Mouse (Mus musculus) right cerebral cortex, adult 2 months (tissue): ENCODE results near the gene Gm9837.

Experiments
- DNase-seq, 2 experiments: peaks; one replicate each; pipeline ENCODE4 v3.0.0; 2021 to 2022; ENCODE audit warnings: low spot score in 2 of 2

Gene Gm9837

DNA sequence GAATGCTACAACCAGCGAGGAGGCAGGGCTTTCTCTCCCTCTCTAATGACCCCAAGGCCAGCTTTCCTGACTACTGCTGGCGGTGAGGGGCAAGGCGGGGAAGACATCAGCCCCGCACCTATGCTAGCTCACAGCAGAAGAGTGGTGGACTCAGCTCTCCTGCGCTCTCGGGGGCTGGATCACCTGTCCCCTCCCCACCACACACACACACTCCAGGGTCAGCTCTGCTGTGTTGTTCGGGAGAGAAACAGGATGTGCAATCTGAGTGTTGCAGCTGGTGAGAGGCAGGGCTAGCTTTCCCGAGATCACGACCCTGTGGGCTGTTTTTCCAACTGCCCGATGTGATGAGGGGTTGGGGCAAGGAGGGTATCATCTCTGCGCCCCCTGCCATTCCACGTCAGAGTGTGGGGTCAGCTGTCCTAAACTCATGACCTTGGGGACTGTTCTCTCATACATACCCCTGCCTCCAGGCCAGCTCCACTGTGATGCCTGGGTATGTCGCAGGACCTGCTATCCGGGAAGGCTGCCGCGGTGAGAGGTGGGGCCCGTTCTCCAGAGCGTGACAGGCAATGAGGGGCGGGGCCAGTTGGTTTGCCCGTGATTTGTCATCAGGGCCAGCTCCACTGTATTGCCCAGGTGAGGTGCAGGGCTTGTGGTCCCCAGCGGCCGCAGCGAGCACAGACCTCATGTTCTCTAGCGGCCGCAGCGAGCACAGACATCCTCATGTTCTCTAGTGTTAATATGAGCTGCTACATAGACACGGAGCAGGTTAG is 16.7 kb upstream of the Gm9837 start:
- peak in 1 of 2 experiments; percentile 48 for DNase-seq

DNA sequence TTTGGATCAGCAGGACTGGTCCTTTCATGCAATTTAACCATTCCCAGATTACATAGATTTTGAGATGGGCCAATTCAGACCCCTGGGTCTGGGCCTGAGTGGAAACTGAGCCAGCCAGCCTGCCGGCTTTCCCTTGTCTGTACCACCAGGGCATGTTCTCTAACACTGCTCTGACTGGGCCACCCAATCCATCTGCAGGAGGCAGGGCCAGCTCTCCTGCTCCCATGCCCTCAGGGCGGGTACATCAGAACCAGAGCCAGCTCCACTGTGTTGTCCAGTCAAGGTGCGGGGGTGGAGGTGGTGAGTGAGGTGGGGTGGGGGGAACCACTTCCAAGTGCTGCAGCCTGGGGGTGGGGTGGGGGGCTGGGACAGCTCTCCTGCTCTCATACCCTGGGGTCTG is 16.1 kb upstream of the Gm9837 start:
- DNase-seq: no peak

DNA sequence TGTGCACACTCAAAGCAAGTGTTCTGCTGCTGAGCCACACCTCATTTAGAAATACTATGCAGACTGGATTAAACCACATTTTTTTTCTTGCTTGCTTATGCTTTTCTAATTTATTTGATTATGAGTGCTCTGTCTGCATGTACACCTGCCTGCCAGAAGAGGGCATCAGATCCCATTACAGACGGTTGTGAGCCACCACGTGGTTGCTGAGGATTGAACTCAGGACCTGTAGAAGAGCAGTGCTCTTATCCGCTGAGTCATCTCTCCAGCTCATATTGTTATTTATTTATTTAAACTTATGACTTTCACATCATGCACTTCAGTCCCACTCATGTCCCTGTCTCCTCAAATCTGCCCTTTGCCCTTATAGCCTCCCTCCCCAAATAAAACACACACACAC is 15.4 kb upstream of the Gm9837 start:
- DNase-seq: no peak

DNA sequence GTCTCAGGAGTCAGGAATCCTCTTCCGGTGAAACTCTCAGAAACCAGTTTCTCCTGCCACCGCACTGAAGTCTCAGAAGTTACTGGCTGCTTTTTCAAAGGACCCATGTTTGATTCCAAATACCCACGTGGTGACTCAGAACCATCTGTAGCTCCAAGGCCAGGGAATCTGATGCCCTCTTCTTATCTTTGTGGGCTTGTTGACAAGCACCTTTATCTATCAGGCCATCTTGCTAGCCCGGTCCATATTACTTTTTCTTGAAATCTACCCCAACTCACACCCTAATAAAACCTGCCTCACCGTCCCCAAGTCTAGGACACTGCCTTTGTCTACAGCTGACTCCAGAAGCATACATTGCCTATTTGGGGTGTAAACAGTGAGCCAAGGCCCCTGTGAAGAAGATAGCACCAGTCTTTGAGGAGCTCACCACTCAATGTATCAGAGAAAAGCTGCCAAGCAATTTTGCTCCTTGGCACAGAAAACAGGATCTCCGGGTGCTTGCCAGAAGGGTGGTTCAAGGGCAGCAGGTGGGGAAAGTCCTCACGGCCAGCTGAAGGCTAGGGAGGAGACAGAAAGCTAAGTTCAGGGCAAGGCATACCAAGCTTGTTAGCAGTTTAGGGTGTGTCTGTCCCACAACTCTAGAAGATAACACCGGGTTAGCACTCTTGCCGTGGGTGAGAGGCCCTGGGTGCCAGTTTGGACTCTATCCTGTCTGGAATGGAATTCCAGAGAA is 13.0 kb upstream of the Gm9837 start:
- DNase-seq: no peak

DNA sequence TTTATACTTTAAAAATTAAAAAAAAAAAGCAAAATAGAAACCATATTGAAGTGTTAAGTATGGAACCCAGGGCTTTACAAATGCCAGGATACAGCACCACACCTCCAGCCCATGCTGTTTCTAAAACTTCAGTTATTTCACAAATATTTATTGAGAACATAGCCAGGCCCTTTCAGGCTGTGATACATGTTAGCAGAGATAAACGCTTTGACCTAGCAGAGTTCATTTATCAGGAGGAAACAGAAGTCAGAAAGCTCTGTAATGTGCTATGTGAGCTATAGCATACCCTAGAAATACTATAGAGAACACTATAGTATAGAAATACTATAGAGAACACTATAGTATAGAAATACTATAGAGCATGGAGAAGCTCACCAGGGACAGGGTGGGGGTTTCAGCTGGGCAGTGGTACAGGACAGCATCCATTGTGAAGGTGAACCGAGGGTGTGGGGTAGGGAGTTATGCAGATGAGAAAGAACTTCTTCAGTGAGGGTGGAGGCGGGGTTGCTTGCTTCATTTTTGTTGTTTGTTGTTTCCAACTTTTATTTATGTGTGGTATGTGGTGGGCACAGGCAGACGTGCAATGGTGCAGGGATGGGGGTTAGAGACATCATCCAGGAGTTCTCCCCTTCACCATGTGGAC is 10.9 kb upstream of the Gm9837 start:
- no peak for DNase-seq

DNA sequence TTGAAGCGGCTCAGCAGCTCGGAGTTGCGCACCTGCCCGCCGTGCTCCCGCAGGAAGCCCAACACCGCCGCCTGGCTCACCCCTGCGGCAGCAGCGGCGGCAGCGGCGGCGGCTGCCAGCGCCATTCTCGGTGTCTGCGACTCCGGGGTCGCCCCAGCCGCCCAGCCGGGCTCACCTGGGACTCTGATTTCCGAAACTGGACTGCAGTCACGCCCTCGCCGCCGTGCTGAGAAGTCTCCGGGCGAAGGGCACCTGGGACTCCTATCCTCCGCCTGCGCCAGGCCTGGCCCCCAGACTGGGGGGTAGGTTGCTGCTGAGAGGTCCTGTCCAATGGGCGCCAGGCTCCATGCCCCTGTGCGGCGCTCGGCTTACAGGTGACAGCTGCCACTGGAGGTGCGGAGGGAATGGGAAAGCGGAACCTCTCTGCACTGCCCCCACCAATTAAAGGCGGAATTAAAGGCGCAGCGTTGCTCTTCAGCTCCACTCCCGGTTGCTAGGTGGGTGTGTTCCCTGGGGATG is 9.6 kb upstream of the Gm9837 start, which contains the start of the genes Gm9945 and Sowaha:
TSS of gene Gm9945 (plus strand) at position 384 of the 519 bp plus-strand sequence.
TSS of gene Sowaha (minus strand) at position 492 of the 519 bp plus-strand sequence.
- DNase-seq: peak; percentile 79 to 80

DNA sequence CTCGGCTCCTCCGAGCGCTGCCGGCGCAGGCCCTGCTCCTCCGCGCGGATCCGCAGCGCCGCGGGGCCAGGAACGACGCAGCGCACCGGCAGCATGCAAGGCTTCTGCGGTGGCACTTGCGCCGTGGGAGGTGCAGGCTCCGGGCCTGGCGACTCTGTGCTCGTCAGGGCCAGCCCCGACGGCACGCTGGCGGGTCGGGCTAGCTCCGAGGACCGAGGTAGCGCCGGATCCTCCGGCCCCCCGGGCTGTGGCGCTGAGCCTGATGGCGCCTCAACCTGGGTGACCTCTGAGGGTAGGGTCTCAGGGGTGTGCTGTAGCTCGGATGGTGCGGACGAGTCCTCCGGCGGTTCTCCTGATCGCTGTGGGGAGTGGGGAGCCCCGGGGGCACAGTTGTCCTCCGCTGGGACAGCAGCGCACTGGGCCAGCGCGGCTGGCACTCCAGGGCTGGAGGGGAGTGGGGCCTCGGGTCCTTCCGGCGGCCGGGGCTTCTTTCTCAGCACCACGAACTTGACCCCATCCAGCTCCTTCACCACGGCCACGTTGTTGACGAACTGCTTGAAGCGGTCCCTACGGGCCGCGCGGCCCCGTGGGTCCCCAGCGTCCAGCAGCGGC is 9.0 kb upstream of the Gm9837 start:
- peak; percentile 41 to 57 for DNase-seq

DNA sequence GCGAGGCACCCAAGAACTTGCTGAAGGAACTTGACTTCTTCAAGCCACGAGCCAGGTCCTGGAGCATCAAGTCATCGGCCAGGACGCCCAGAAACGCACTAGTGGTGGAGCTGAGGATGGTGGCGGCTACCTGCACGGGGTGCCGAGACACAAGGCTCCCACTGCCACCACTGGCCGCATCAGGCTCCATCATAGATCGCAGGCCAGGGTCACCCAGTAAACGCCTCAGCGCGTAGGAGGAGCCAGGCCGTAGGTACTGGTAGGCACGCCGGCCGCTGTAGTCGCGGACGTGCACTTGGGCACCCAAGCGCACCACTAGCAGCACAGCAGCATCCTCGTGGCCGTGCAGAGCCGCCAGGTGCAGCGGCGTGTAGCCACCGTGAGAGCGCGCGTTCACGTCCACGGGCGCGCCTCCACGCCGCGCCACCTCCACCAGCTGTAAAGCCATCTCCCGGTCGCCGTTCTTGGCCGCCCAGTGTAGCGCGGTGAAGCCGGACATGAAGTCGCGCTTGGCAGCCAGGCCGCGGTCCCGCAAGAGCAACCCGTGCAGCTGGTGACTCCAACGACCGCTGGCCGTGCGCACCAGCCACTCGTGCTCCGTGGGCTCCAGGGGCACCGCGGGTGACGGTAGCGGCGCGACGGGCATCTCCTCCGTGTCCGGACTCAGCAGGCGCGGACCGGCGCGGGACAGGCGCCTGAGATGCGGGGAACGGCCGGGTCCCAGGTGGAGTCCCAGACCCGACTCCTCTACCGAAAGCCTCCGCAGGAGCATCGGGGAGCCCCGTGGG is 8.3 kb upstream of the Gm9837 start:
- DNase-seq: peak; percentile 37 to 53

DNA sequence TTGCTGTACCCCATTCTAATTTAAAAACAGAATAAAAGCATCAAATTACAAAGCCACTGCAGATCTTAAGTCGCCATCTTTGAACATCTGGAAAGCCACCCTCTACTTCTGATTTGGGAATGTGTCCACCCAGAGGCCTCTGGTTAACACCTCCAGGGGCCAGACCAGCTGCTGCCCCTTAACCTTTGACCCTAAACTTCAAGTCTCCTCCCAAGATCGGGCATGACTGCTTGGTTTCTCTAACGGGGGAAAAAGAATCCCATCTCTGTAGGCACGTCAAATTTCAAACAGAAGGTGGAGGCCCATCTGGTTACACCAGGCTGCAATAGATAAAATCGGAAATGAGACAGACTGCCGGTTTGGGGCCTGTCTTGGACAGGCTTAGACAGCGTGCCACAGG is 7.6 kb upstream of the Gm9837 start:
- no peak for DNase-seq

DNA sequence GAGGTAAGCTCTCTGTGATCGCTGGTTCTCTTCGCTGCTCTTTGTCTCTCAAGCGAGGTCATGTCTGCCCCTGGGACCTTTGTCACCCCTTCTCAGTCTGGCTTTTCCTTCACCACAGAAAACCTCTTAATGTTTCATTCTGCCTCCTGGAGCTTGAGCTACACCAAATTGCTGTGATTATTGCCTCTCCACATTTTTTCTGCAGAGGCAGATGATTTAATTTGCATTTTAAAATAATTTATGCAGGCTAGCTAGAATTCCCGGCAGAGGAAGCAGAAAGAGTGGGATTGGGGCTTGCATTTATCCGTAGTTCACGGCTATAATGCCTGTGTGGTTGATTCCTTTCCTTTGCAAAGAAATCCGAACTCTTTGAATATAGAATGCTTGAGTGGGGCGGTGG is 5.3 kb upstream of the Gm9837 start:
- DNase-seq: no peak

DNA sequence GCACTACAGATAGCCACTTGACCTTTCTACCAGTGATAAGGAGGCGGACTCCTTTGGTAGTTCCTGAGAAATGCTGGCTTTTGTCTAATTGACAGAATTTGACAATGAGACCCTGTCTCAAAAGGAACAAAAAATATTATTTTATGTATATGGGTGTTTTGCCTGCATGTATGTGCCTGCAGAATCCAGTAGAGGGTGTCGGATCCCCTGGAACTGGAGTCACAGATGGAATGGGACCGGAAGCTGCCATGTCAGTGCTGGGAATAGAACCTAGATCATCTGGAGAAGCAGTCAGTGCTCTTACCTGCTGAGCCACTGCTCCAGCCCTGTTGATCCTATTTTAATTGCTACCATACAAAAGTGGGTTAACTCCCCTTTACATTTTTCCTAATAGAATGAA is 2.4 kb upstream of the Gm9837 start:
- no peak for DNase-seq

DNA sequence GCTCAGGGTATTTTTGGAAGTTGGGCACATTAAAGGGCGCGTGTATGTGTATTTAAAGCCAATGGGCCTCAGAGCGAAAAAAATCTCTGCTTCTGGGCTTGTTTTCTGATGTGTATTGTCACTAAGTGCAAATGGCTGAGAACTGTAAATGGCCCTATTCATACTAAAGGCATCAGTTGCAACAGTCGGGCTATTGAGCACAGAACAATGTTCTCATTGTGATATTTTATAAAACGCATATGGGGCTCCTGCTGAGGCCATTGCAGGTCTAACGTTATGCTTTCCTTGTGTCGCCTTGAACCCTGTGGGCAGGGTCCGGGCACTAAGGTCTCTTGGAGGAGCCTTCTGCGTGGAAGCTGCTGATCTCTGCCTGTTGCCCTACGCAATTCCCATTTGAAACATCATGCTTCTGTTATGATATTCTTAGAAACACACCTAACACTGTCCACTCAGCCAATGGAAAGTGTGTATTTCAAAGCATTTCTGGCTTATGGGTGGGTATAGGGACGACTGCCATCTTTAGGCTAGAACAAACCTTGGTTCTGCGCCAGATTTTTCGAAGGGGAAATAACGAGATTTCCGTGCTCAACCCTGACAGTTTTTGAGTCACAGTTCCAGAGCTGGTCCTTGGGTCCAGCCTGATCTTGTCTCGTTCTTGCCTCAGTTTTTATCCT is 848 bp downstream of the Gm9837 start:
- peak; percentile 25 to 53 for DNase-seq

DNA sequence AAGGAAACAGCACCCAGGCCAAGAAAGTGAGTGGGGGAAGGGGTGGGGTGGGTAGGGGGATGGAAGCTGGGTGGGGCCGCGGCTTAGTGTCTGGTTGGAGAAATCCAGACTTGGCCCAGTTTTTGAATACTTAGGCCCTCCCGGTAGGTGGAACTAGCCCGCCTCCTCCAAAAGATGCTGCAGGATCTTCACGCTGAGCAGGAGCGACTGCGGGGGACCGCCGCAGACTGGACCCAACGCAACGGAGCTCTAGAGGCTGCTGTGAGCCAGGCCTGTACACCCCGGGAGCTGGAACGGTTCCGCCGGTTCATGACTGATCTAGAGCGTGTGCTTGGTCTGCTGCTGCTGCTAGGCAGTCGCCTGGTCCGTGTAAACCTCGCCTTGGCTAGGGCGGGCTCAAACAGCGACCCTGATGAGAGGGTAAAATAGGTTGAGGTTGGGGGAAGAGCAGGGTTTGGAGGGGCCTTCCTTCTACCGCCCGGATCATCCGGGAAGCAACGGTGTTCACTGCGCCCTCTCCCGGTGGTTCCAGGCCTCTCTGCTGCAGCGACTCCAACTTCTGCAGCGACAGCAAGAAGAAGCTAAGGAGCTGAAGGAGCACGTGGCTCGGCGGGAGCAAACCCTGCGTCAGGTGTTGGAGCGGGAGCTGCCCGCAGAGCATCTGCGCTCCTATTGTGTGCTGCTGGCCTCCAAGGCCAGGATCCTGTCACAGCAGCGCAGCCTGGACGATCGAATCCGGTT is 3.9 kb downstream of the Gm9837 start:
- DNase-seq: peak; percentile 86 to 87

DNA sequence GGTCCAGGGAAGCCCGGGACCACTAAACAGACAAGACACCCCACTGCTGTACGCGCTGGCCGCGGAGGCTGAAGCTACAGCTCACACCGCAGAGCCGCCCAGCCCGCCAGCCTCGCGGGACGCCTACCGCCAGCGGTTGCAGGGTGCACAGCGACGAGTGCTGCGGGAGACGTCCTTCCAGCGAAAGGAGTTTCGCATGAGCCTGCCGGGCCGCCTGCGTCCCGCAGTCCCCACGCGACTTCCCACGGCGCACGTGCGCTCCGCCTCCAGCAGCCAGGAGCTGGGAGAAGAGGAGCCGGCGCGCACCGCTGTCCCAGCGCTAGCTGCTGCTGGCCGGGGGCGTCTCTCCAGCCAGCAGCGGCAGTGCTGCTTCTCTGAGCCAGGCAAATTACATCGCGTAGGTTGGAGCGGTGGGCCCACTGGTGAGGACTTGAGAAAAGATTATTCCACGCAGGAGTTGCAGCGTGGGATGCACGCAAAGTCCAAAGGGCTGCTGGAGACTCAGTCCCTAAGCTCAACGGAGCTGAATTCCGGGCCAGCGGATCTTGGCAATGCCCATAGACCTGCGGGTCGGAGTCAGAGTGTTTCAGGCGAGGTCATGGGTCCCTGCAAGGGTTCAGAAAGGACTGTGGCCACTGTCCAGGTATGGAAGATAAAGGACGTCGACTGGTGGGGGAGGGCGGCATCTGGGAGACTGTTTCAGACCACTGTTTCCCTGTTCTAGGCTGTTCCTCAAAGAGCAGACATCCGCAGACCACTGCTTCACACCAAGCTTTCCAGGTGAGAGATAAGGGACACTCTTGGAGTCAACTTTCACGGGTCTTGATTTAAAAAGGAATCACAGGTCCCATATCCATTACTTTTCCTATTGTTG is 6.5 kb downstream of the Gm9837 start:
- DNase-seq: peak; percentile 67 to 74

DNA sequence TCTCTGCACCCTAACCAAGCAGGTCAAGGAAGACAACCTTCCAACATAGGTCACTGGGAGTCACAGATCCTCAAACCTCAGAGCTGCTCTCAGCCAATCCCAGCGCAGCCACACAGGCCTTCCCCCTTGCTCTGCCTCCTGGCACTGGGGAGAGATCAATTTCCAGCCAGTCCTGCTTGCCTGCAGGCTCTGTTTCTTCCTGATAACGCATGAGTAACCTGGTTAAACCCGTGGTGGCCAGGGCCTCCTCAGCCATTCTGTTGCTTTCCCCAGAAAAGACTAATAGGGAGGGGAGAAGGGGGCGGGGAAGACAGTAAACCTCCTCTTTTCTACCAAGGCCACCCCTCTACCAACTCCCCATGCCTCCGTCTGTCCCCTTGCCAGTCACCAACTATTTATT is 8.6 kb downstream of the Gm9837 start:
- no peak for DNase-seq

DNA sequence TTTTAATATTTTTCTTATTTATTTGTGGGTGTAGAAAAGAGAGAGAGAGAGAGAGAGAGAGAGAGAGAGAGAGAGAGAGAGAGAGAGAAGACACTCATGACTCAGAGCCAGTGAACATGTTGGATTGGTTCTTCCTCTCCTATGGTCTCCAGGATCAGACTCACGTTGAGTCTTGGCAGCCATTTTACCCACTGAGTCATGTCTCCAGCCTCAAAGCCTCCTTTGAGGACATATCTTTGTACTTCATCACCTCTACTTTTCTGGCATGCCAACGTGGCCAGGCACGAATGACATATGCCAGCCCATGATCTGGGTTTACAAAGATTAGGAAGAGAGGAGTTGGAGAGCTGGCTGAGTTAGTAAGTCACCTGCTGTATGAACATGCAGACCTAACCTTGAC is 10.1 kb downstream of the Gm9837 start:
- no peak for DNase-seq

DNA sequence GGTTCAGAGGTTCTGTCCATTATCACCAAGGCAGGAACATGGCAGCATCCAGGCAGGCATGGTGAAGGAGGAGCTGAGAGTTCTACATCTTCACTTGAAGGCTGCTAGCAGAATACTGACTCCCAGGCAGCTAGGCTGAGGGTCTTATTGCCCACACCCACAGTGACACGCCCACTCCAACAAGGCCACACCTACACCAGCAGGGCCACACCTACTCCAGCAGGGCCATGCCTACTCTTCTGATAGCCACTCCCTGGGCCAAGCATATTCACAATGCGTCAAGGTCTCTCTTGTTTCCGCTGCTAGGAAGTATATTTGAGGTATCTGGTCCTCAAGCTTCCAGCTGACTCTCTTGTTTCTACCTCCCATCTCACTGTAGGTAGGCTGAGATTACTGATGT is 11.3 kb downstream of the Gm9837 start:
- DNase-seq: no peak

DNA sequence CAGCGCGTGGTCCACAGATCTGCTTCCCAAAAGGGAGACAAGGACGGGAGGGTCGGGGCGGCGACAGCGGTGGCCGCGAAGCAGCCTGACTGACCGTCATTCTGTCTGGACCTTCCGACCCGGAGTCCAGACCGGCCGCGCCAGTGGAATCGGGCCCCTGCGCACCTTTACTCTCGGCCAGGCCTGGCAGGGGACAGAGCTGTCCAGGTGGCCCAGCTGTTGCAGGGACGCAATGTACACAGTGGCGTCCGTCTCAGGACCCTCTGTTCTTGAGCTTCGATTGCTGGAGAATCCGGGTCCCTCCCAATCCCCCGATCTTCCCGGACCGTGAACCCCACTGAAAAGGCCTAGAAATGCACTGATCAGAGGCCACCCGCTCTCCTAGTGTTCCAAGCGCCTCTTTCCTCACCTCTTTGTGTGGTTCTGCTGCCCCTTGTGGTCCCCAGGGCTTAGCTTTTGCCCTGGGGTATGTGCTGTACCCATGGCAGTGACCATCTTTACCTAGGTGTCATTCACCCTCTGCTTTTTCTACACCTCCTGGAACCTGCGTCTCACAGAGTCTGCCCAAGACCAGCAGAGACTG is 12.8 kb downstream of the Gm9837 start:
- DNase-seq: no peak
